Mouse (Mus musculus) kidney, embryonic 16.5 days (tissue): ENCODE measurements around the gene Nrip1. TPM values are rescaled to one million over a fixed set of nuclear protein-coding genes. Genes with fewer than 3 reads are reported as not detected.
A peak's percentile ranks its signal among the peaks of the same experiment; 100 is the strongest.

Experiments
- ATAC-seq: fragments of 200-750 bp; cut with Nextera tagmentation; 2 replicates; pipeline ENCODE4 v1.8.0; 2017; ENCODE audit warnings: moderate TSS enrichment; ENCODE audit not compliant: low FRiP score, low TSS enrichment
- H3K27ac ChIP-seq: fragments of 300-500 bp; sonication (generic); 2 replicates; pipeline ENCODE4 v1.5.1; 2014; ENCODE audit warnings: low read length
- H3K27me3 ChIP-seq: fragments of 300-500 bp; sonication (generic); 2 replicates; pipeline ENCODE4 v1.6.1; 2014; ENCODE audit warnings: low read length, control low read depth, mixed read lengths; ENCODE audit not compliant: insufficient read depth
- H3K36me3 ChIP-seq: fragments of 300-500 bp; sonication (generic); 2 replicates; pipeline ENCODE4 v1.6.1; 2014; ENCODE audit warnings: low read length, control low read depth, mixed read lengths; ENCODE audit not compliant: insufficient read depth
- H3K4me1 ChIP-seq: fragments of 300-500 bp; sonication (generic); 2 replicates; pipeline ENCODE4 v1.6.1; 2014; ENCODE audit warnings: low read length, control low read depth, mixed read lengths; ENCODE audit not compliant: insufficient read depth
- H3K4me2 ChIP-seq: fragments of 300-500 bp; sonication (generic); replicated peaks from 2 replicates; pipeline ENCODE4 v1.6.1; 2014; ENCODE audit warnings: low read depth, low read length
- H3K4me3 ChIP-seq: fragments of 300-500 bp; sonication (generic); 2 replicates; pipeline ENCODE4 v1.5.1; 2014; ENCODE audit warnings: mild to moderate bottlenecking, low read length
- H3K9ac ChIP-seq: fragments of 300-500 bp; sonication (generic); replicated peaks from 2 replicates; pipeline ENCODE4 v1.6.1; 2014; ENCODE audit warnings: low read length
- H3K9me3 ChIP-seq: fragments of 300-500 bp; sonication (generic); 2 replicates; pipeline ENCODE4 v1.6.1; 2016; ENCODE audit warnings: low read length, control low read depth
- WGBS: fragments of 180-500 bp; shearing (Covaris S2); extraction: QIAGEN DNeasy Blood & Tissue Kit; methylation state at CpG from one replicate; pipeline ENCODE4 v1.1.7; 2014; 5-methylcytosine and 5-hydroxymethylcytosine counted together
- polyA plus RNA-seq: library from polyadenylated mRNA; unstranded; fragments of >200 nt; fragmentation: Nextera tagmentation; extraction: Ambion mirVana; gene quantifications from 2 replicates; pipeline ENCODE4 v1.2.1, GENCODE M21; 2015

The Nrip1 gene
- polyA plus RNA-seq, 1 experiment from 2014 or later: 49.3 TPM

DNA sequence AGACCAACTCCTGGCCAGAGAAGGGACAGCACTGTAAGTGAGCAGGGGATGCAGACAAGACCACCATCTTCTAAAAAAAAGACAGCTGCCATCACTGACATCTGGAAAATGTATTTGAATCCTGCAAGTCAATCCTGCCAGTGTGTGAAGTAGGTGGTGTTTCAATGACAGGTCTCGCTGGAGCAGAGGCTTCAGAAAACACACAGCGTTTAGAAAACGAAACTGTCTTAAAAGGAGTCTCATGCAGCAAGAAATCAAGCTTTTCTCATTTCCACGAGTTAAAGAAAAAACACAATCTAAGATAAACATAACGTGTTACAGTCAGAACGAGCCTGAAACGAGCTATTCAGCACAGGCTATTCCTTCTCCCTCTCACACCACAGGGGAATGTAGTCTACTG, 36.3 kb downstream of the Nrip1 start:
- H3K27me3 ChIP-seq: no peaks in the 10 kb centered on the region
- no peak overlapping the region for H3K9ac ChIP-seq
- H3K4me1 ChIP-seq: peaks cover 8% of the 10 kb centered on the region
- no peak overlapping the region for H3K4me2 ChIP-seq
- H3K36me3 ChIP-seq: peaks cover 12% of the 10 kb centered on the region; the same call in 1 of the 2 replicates
- ATAC-seq: no peak
- H3K9me3 ChIP-seq: peaks cover 5% of the 10 kb centered on the region; the same call in 1 of the 2 replicates
- no peak overlapping the region for H3K4me3 ChIP-seq
- H3K27ac ChIP-seq: no peak overlapping the region
- 77% methylated on average over 7 of the region's 7 CpGs for WGBS

DNA sequence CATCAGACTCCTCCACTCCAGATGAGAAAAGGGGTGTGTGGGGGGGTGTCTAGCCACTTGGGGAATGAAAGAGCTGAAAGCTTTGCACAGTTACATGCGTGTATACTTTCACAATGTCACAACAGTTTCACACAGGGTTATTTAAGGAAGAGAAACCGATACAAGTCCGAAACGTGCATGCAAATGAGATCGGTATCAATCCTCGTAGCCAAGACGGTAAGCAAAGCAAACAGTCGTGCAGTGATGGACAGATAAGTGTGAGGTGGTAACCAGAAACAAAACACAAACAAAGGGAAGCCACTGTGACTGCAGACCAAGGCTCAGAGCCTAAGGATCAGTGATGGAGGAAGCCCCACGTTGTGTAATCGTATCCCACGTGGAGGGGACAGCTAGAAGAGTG, 36.7 kb downstream of the Nrip1 start:
- H3K27ac ChIP-seq: no peak overlapping the region
- 73% methylated on average over 11 of the region's 11 CpGs for WGBS
- no peaks in the 10 kb centered on the region for H3K27me3 ChIP-seq
- no peak overlapping the region for H3K9ac ChIP-seq
- peaks cover 12% of the 10 kb centered on the region; the same call in 1 of the 2 replicates for H3K36me3 ChIP-seq
- ATAC-seq: no peak
- peaks cover 12% of the 10 kb centered on the region for H3K4me1 ChIP-seq
- H3K9me3 ChIP-seq: peaks cover 5% of the 10 kb centered on the region; the same call in 1 of the 2 replicates
- H3K4me2 ChIP-seq: no peak overlapping the region
- H3K4me3 ChIP-seq: no peak overlapping the region

DNA sequence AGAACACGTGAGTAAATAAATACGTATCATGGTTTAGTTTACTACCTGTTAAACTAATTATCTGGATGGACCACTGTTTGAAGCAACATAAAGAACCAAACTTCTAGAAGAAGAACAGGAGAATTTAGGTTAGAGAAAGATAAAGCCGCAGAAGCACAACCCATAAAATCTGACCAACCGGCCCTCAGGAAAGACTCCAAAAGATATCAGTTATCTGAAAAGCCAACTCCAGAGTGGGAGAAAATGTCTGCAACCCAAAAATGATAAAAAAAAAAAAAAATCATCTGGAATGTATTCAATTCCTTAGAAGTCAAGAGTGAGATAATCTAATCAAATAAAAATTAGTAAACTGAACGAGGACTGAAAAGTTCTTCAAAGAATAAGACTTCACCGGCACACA, 37.7 kb downstream of the Nrip1 start:
- no peak overlapping the region for H3K9ac ChIP-seq
- ATAC-seq: no peak
- H3K27me3 ChIP-seq: no peaks in the 10 kb centered on the region
- H3K4me2 ChIP-seq: no peak overlapping the region
- 84% methylated on average over 6 of the region's 6 CpGs for WGBS
- H3K4me3 ChIP-seq: no peak overlapping the region
- H3K9me3 ChIP-seq: peaks cover 5% of the 10 kb centered on the region; the same call in 1 of the 2 replicates
- no peak overlapping the region for H3K27ac ChIP-seq
- peaks cover 12% of the 10 kb centered on the region; the same call in 1 of the 2 replicates for H3K36me3 ChIP-seq
- peaks cover 12% of the 10 kb centered on the region for H3K4me1 ChIP-seq

DNA sequence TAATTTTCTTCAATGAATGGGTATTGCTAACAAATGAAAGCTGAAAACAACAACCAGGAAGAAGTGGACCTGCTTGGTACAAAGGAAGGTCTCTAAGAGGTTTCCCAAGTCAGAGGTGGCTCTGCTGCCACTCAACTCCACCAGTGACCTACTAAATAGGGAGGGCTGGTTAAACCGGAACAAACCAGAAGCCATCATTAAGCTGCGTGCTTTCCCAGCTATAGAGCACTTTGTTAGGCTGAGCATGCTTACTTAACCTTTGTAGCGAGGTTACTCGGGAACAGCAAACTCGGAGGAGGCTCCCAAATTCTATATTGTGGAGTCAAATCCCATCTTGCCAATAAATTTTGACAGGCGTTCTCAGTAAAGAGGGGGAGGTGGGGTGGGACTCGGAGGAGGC, 41.5 kb downstream of the Nrip1 start:
- H3K9ac ChIP-seq: no peak overlapping the region
- H3K4me3 ChIP-seq: no peak overlapping the region
- H3K9me3 ChIP-seq: peaks cover 5% of the 10 kb centered on the region; the same call in 1 of the 2 replicates
- peaks cover 3% of the 10 kb centered on the region; the same call in 1 of the 2 replicates for H3K36me3 ChIP-seq
- WGBS: 17% methylated on average over 7 of the region's 7 CpGs
- H3K4me2 ChIP-seq: no peak overlapping the region
- ATAC-seq: peak; percentile 80
- H3K27ac ChIP-seq: peak overlapping the region; percentile 49; the same call in 1 of the 2 replicates
- peaks cover 12% of the 10 kb centered on the region for H3K4me1 ChIP-seq
- no peaks in the 10 kb centered on the region for H3K27me3 ChIP-seq

DNA sequence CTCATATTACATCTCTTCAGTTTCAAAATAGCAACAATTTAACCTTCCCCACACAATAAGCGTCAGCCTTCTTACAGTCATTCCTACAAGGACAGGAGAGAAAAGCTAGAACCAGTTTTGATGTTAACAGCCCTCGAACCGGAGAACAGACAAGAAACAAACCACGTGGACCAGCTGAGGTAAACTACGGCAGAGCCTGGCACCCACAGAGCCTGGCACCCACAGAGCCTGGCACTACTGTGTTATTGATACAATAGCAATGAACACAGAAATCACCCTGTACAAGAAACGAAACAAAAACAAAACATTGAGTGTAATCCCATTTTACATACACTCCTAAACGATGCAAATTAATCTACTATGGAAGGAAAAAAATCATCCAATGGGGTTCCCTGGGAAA, 42.4 kb downstream of the Nrip1 start:
- WGBS: 90% methylated on average over 7 of the region's 7 CpGs
- Histone ChIP-seq H3K4me1 (peaks cover 12% of the 10 kb centered on the region), H3K36me3 (no peaks in the 10 kb centered on the region), H3K27ac (no peak overlapping the region), H3K4me3 (no peak overlapping the region), H3K9me3 (peaks cover under 1% of the 10 kb centered on the region; the same call in 1 of the 2 replicates), H3K9ac (no peak overlapping the region), H3K27me3 (no peaks in the 10 kb centered on the region), H3K4me2 (no peak overlapping the region)
- no peak for ATAC-seq

DNA sequence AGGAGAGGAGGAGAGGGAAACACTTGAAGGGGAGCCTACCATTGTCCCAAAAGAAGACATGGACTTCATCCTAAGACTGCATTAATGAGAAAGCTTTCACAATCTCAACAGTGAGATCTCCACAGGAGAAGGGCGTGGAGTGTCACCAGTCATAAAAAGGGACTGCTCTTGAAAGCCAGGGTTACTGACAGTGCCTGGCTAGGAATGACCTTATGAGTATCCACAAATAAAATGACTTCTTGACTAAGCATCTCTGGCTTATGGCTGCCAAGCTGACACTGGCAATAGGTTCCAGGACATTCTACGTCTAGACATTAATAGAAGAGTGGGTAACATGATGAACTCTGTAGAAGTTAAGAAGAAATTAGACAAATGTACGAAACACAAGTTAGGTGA, 48.3 kb downstream of the Nrip1 start:
- Histone ChIP-seq H3K9me3 (no peaks in the 10 kb centered on the region), H3K27ac (no peak overlapping the region), H3K4me2 (no peak overlapping the region), H3K4me3 (no peak overlapping the region), H3K27me3 (no peaks in the 10 kb centered on the region), H3K9ac (no peak overlapping the region), H3K4me1 (peaks cover 19% of the 10 kb centered on the region), H3K36me3 (0 out of 2 replicates have a peak, but pooled peaks cover 5% of the 10 kb centered on the region)
- no peak for ATAC-seq
- WGBS: 93% methylated on average over 3 of the region's 3 CpGs

DNA sequence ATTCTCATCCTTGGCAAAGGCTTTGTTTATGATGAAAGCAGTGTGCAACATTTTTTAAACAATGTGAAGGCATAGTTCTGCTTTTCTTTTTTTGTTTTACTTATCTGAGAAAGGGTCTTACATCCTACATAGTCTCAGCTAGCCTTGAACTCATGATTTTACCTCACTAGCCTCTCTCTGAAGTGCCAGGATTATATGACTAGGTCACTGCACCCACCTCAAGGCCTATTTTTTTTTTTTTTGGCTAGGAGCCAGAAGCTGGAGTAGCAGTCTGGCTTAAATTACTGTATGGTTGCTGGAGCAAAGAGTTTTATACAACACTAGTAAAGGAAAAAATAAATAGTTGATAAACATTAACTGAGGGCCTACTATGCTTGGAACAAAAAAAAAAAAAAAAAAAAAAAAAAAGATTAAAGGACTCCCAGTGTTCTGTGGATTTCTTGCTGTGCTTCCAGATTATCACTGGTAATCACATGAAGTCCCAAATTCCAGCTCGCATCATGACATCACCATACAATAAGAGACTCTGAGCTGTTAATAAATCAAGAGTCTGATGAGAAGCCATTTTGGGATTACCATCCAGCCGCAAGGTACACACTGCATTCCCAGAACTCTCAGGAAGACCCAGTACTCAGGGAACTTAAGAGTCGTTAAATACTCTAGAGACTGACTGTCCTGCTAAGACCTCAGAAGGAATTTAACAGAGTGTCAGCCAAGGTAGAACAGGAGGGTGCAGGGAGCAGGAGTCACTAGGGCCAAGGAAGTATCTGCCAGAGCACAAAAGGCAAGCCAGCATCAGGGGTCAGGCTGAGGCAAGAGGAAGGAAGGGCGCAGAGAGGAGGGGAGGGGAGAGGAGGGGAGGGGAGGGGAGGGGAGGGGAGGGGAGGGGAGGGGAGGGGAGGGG, 49.0 kb downstream of the Nrip1 start:
- 59% methylated on average over 3 of the region's 4 CpGs for WGBS
- 0 out of 2 replicates have a peak, but pooled peaks cover 5% of the 10 kb centered on the region for H3K36me3 ChIP-seq
- no peak for ATAC-seq

DNA sequence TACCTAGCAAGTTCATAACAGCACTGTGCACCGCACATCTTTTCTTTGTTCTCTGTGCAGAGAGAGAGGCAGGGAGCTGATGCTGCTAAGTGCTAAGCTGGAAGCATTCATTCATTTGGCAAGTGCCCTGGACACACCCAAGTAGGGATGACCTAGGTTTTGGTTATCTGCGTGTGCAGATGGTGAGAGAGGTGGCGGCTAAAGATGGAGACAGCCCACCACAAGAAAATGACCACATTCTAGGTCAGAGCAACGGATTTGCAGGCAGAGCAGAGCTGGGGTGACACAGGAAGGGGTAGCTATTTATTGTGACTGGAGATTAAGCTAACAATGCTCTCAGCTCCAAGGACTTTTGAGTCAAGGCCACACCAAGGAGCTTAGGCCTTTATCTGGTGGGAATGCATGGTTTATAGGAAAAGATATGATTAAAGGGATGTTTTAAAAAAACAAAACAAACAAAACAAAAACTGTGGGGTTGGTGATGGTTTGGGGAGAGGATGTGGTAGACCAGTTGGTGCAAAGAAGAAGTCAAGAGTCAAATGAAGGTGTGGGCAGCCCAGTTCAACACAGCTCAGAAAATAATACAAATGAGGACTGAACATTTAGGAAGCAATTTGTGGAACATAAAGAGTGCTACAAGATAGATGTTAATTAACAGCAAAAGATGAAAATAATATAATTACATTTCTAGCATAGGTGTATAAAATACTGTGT, 49.9 kb downstream of the Nrip1 start:
- peaks cover 32% of the 10 kb centered on the region for H3K4me1 ChIP-seq
- H3K36me3 ChIP-seq: 0 out of 2 replicates have a peak, but pooled peaks cover 5% of the 10 kb centered on the region
- no peak overlapping the region for H3K9ac ChIP-seq
- H3K27ac ChIP-seq: 0 out of 2 replicates have a peak overlapping the region, but pooled peaks have one; percentile 20
- no peak for ATAC-seq
- H3K27me3 ChIP-seq: no peaks in the 10 kb centered on the region
- H3K4me2 ChIP-seq: no peak overlapping the region
- 85% methylated on average over 4 of the region's 4 CpGs for WGBS
- H3K4me3 ChIP-seq: no peak overlapping the region
- H3K9me3 ChIP-seq: no peaks in the 10 kb centered on the region

More for the DNA sequence above, 49.0 kb downstream of the Nrip1 start:
- Histone ChIP-seq H3K9me3 (no peaks in the 10 kb centered on the region), H3K4me3 (no peak overlapping the region), H3K4me2 (no peak overlapping the region), H3K27me3 (no peaks in the 10 kb centered on the region), H3K4me1 (peaks cover 25% of the 10 kb centered on the region), H3K9ac (no peak overlapping the region), H3K27ac (no peak overlapping the region)

DNA sequence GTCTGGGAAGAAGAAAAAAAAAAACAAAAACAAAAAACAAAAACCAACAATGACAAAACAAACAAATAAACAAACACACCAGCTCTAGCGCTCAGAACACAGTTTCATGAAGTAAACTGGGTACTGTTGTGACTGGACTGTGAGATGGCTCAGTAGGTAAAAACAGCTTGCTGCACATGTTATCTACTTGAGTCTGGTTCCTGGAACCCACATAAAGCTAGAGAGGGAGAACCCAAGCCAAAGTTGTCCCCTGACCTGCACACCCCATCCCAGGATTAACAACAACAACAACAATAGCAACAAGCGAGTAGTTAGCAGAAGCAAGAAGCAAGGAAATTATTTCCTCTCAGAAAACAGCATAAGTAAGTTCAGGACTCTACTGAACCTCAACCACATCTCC, 50.5 kb downstream of the Nrip1 start:
- 0 out of 2 replicates have a peak, but pooled peaks cover 5% of the 10 kb centered on the region for H3K36me3 ChIP-seq
- no peaks in the 10 kb centered on the region for H3K27me3 ChIP-seq
- no peak for ATAC-seq
- no peak overlapping the region for H3K4me3 ChIP-seq
- no peak overlapping the region for H3K9ac ChIP-seq
- H3K9me3 ChIP-seq: no peaks in the 10 kb centered on the region
- H3K4me1 ChIP-seq: peaks cover 38% of the 10 kb centered on the region
- 90% methylated on average over 2 of the region's 2 CpGs for WGBS
- no peak overlapping the region for H3K4me2 ChIP-seq
- H3K27ac ChIP-seq: no peak overlapping the region
